Mouse (Mus musculus) spleen, postnatal 10 days (tissue): ENCODE results near the gene Gipc3.

Source experiments
- DNase-seq, 2 experiments: peaks; one replicate each; pipeline ENCODE4 v3.0.0; 2021 to 2022; ENCODE audit warnings: low spot score in 2 of 2

Gipc3 gene

DNA sequence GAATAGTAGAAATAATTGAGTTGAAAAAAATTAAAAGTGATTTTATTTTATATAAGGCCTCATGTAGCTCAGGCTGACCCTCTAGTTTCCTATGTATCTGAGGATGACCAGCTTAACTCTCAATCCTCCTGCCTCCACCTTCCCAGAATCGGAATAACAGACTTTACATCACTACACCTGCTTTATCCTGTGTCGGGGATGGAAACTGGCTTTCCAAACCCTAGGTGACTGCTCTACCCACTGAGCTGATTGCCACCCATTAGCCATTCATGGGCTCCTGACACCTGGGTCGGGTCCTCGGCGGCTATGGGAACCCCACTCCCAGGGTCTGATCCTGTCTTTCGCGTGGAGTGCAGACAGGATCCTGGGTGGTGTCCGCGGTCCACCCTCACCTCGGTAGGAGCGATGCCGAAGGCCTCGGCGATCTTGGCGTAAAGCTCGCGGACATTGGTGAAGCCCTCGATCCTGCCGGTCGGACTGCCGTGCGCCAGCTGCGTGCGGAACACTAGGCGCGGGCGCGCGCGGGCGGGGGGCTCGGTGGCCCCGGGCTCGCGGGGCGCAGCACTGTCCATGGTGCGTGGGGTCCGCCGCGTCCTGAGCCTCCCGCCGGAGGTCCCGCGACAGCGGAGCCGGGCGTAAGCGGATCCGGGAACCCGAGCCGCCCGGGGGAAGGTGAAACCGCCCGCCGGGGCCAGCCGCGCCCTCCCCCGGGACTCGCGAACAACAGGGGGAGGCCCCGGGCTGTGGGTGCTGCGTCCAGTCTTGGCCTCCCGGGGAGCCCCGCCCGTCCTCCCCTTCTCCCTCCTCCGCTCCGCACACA, at the start of gene Gipc3:
Gene Gipc3 (minus strand): TSS at position 581 of the 820 bp plus-strand sequence.
- DNase-seq, result peak in 1 of 2 experiments; percentile 49

DNA sequence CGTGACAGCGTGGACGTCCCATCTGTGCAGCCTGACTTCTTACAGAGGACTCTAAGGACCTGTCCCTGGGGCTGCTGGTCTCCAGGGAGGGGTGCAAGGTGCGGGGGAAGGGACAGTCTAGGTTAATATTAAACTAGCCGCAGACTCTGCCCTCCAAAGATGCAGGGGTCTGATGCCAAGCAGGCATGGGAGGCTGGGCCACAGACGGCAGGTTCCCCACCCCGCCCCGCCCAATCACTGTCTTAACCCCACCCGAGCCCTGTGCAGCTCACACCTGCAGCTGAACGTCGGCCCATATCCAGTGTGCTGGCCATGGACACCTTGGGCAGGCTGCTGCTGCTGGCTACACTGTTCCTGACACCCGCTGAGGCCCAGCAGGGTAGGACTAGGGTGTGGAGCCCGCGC, 49.7 kb upstream of the Gipc3 start, which contains the start of gene Smim24:
Gene Smim24 (plus strand): TSS at position 271 of the 405 bp plus-strand sequence.
- DNase-seq, result peak in 1 of 2 experiments; percentile 28

DNA sequence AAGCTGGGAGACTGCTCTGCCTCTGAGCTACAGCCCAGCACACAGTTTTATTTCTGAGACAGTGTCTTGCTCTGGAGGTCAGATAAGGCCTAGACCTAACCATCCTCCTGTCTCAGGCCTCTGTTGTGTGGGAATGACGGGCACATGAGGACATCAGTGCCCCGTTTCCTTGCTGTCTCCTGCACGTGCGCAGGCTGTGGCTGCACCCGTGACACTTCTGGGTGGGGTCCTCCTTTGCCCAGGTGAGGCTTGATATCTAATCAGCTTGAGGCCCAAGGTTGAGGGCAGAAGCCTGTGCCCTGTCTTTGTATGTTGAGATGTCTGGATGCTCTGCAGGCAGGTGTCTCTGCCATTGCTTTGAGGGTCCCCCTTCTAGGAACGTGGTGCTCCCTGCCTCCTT, 49.2 kb upstream of the Gipc3 start:
- no peak for DNase-seq

DNA sequence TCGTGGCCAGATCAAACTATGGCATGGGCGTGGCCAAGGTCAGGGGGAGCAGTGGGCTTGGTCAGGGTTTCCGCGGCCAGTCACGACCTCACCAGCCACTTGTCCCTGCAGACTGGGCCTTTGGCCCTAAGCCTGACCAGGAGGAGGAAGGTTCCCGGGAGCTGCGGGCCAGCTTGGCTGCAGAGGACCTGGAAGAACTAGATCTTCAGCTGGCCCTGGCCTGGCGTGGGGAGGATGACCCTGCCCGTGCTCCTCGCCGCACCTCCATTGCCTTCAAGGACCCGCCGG, 47.6 kb upstream of the Gipc3 start:
- DNase-seq, result peak in 1 of 2 experiments; percentile 29

DNA sequence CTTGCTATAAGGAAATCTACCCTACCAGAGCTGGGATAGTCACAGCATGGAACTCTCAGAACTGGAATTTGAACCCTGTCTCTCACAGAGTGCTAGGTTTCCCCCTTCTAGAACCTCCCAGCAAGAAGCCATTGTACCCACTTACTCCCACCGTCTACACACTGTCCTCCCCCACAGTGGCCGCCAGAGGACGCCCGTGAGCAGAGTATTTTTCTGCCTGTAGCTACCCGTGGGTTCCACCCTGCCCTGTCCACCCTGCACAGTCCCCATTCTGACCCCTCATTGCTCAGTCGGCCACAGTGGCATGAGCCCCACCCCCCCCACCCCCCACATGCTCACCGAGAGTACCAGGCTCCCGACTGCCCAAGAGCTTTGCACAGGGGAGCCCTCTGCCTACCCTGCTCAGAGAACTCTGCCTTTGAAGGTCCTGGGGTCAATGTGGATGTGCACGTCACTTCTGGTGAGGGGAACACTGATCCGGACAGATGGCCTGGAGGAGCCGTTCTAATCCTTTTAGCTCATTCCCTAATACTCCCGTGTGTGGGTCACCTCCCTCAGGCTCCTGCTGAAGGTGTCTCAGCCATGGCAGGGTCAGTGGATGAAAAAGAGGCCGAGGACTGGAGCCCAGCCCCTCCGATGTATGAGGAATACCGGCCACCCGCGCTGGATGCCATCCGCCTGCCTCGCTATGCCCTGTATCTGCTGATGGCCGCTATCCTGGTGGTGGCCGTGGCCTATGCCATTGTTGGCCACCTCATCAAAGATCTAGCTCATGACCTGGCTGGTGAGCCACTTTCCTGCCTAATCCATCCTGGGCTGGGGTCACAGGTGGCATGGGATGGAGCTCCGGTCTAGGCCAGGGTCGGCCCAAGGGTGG, 47.0 kb upstream of the Gipc3 start:
- DNase-seq, result peak; percentile 80 to 87

DNA sequence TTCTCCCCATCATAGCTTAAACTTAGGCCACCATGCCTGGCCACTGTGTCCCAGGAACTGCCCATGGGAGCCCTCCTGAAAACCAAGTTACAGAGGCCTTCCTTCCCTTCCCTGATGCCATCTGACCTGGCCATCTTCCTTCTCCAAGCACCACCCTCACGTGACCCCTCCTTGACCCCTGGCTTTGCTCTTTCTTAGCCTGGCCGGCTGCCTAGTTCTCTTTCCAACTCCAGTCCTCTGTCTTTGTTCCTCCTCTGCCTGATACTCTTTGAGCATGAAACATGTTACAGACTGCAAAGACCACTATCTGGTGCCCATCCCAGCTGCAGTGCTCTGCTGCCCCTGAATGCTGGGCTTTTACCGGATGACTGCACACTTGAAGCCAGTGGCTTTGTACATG, 46.3 kb upstream of the Gipc3 start:
- peak in 1 of 2 experiments; percentile 35 for DNase-seq

DNA sequence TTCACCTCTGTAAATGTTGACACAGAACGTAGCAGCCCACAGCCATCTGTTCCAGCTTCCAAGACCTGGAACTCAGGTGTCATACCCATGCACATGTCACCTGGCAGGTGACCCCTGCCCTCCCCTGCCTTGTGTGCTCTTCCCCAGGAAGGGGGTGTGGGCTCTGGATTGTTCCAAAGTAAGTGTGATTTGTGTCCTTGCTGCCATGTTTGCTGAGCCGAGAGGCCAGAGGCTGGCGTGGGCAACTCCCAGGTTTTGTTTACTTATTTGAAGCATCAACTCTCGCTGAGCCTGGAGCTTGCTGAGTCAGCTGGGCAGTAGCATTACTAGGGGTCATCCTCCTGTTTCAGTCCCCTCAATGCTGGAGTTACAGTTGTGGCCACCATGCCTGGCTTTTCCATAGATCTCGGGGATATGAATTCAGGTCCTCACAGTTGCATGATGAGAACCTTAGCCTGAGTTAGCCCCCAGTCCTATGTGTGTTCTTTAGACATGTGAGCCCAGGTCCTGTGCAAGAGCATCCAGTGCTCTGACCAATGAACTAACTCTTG, 45.5 kb upstream of the Gipc3 start, which contains the start of gene Gm48552:
Gene Gm48552 (plus strand): TSS at position 501 of the 551 bp plus-strand sequence.
- no peak for DNase-seq

DNA sequence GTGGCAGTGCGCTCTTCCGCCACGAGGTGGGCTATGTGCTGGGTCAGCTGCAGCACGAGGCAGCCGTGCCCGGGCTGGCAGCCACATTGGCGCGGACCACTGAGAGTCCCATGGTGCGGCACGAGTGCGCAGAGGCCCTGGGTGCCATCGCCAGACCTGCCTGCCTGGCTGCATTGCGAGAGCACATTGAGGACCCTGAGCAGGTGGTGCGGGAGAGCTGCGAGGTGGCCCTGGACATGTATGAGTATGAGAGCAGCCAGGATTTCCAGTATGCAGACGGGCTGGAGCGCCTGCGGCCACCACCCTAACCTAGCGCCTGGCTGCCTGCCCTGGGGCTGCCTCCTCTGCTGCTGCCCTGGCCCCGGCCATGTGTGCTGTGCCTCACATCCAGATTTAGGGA, 44.6 kb upstream of the Gipc3 start:
- DNase-seq, result peak in 1 of 2 experiments; percentile 22

DNA sequence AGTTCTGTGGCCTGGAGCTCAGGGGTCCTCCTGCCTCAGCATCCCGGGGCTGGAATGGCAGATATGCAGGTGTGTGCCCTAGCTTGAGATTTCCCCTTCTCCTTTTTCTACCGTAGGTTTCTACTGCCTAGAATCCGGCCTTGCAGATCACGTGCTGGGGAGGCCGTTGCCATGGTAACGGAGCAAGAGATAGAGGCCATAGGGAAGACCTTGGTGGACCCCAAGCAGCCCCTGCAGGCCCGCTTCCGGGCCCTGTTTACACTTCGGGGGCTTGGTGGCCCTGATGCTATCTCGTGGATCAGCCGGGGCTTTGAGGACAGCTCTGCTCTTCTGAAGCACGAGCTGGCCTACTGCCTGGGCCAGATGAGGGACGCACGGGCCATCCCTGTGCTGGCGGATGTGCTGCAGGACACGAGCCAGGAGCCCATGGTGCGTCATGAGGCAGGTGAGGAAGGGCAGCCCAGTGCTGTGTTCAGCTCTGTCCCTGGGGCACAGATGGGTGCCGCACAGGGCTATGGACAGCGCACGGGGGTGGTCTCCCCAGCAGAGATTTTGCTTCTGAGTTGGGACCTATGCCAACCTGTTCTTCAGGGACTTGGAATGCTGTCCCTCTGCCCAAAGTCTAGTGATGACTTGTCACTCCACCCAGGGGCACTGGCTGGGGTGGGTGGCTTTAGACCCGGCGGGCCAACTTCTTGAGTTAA, 42.7 kb upstream of the Gipc3 start:
- DNase-seq, result peak in 1 of 2 experiments; percentile 41

DNA sequence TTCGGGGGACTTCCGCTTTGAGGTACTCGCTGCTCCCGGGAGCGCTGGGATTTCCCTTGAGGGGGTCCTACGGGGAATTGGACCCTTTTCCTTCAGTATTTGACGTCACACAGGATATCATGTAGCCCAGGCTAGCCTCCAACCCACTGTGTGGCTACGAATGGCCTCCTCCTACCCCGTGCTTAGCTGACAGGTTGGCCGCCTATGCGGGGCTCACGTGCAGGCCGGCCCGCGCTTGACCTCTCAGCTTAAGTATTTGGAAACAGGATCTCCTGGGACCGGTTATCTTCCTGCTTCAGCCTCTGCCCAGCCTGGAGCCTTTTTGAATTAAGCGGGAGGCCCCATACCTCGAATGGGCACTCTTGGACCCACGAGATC, 41.5 kb upstream of the Gipc3 start:
- DNase-seq, result no peak

DNA sequence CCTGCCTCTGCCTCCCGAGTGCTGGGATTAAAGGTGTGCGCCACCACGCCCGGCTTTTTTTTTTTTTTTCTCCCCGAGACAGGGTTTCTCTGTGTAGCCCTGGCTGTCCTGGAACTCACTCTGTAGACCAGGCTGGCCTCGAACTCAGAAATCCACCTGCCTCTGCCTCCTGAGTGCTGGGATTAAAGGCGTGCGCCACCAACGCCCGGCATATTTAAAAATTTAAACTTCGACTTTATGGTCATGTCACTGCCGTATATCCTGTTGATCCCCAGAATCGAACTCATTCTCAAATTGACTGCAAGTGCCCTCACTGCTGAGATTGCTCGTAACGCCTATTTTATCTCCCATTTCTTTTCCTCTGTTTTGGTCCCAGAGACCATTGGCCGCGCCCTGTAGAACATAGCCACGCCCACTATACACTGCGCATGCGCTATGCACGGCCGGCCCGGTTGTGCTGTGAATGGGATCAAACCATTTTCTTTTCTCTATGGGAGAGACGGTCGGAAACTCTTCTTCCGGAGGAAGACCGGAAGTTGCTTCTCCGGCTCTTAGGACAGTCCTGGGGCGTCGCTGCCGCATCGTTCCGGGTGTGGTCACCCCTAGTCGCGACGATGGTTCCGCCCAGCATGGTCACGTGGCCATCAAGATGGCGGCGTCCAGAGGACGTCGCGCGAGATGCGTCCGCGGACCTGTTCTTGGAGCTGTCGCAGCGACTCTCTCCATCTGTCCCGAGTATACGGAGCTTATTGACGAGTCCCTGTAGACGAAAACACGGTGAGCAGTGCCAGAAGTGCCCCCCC, 40.9 kb upstream of the Gipc3 start, which contains the start of the genes Dohh and Gm48551:
Gene Dohh (plus strand): TSS at position 627 of the 803 bp plus-strand sequence.
Gene Gm48551 (plus strand): TSS at position 665 of the 803 bp plus-strand sequence.
- DNase-seq, result peak; percentile 100

DNA sequence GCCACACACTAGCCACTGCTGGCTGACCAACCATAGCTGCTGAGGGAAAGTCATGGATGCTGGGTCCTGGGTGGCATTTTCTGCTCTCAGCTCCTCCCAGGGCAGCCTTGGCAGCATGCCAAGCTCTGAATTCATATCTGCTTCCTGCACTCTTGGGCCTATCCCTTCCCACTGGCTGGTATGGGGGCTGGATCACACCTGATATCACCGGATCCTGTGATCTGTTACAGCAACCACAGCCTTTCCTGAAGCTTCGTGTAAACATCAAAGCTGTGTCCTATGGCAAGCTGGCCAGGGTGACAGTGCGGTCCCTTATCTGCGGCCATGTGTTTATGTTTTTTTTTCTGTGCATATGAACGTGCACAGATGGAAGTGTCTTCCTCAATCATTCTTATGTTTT, 39.0 kb upstream of the Gipc3 start:
- DNase-seq, result peak; percentile 89 to 94

DNA sequence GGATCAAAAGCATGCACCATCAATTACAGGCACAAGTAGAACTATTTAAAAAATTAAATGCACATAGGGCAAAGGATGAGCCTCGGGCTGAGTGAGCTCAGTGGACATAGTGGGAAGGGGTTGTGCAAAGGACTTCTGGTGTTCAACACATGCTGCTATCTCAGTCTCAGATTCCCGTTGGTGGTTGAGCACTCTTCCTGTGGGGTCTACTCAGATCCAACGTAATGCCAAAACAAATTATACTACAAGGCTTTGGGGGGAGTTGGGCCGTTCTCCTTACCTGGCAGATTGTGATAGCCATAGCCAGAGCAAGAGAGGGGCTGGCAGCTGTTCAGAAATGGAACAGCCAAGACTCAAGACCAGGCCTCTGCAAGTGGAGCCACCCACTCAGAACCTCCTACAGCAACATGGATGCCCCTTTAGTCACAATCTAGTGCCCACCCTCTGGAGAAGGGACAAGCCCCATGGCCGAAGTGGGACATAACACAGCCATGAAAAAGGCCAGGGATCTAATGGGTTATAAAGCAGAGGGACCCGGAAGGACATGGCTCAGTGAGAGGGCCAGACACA, 36.8 kb upstream of the Gipc3 start:
- peak in 1 of 2 experiments; percentile 54 for DNase-seq

DNA sequence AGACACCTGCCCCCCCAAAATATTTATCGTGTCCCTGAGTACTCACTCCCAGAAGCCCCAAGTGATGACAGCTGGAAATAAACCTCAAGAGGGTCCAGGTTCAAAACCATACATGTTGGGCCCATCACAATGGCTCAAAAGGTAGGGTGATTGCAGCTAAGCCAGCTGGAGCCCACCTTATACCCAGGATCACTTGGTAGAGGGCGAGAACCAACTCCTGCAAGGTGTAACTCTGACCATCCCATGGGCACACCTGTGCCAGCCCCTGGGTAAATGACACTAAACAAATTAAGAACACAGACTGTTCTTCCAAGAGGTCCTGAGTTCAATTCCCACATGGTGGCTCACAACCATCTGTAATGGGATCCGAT, 36.1 kb upstream of the Gipc3 start:
- DNase-seq, result peak in 1 of 2 experiments; percentile 57

DNA sequence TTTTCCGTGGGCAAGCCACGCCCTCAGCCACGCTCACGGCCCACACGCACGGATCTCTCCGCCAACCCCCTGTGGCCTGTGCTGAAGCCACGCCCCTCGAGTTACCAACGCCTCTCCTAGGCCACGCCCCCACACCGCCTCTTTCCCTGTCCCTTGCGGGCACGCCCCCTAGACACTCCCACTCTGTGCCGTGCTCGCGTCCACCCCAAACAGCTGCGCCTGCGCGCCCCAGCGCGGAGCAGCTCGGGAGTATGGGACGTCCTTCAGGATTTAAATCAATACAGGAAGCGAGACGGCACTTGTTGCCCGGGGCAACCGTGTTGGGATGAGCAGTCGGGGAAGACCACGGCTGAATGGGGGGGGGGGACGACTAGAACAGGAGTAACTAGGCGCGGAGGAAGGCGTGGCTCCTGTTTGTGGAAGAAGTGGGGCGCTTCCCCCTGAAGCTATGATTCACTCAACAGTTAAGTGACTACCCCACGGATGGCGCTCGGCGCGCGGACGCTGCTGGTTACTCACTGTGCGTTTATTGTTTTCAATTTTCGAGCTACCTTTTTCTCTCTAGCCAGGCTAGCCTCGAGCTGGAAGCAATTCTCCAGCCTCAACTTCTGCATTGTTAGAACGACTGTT, 35.6 kb upstream of the Gipc3 start:
- DNase-seq, result peak; percentile 100

DNA sequence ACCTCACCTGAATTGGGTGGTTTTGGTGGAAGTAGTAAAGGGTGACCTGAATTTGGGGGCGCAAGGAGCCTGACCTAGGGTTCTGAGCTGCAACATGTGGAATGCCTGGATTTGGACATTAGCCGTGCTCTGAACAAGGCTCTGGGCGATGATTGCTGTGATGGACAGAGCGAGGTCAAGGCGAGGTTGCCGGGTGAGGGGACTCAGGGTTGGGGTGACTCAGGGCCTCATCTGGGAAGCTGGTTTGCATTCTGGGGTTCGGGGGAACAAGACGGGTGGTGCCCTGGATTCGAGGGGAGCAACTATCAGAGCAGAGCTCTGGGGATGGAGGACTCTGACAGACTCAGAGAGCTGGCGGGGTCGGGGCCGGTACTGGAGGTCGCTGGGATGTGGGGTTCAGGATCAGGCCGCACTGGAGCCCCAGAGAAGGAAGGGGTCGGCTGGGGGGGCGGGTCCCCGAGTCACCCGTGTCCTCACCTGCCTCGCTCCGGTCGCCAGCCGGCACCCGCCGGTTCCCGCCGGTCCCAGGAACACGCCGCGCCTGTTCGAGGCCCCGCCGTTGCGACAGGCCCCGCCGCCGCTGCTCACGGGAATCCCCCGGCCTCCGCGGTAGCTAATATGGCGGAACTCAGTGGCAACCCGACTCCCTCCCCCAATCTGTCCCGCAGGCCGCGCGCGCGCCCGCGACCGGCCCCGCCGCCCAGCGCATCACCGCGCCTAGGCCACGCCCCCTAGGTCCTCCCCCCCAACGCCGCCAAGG, 34.9 kb upstream of the Gipc3 start, which contains the start of gene Fzr1:
Gene Fzr1 (minus strand): TSS at position 724 of the 760 bp plus-strand sequence.
- DNase-seq, result peak in 1 of 2 experiments; percentile 56

DNA sequence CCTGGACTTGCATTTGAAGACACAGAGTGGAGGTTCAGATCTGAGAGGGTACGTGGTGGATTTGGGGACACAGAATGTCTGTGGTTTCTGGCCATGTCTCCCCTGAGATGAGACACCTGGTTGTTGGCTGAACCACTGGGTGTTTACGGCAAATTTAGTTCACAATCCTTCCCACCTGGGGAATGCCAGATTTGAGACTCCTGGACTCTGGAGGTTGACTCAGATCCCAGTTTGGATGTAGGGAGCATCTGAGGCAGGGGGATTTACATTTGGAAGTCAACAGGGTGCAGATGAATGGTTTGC, 34.2 kb upstream of the Gipc3 start:
- peak in 1 of 2 experiments; percentile 26 for DNase-seq

DNA sequence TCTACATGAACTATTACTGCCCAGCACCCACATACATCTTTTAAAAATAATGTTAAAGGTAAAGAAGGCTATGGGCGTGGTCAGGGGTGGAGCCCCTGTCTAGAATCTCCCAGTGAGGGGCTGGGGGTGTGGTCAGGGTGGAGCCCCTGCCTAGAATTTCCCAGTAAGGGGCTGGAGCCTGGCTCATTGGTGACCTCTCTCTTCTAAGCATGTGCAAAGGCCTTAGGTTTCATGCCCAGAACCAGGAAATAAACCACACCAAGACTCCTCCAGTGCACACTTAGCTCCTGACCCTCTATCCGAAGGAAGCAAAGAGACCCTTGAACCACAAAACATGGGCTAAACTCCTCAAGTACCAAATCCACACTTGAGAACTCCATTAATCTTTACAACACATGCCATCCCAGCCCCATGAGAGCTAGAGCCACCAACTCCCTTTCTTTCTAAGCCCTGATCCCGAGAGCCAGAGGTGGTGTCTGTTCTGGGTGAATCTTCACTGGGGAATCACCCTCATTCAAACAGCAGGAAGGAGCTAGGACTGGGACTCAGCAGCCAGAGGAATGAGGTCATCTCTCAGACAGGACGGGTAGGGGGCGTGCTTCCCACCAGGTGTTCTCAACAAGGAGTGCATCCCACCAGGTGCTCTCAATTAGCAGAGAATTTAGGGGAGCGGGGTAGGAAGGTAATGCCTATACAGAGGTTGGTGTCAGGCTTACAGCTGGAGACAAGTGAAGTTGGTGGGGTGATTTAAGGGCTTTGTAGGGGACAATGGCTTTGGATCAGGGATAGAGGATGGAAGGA, 33.7 kb upstream of the Gipc3 start:
- peak; percentile 70 to 72 for DNase-seq
